Comparison of ENCODE assay signal across 8 mouse cellular contexts in genomic region chr3:57267559-57268173, GRCm38 (mm10). TPM values are rescaled to one million over a fixed set of nuclear protein-coding genes. Genes with fewer than 3 reads are reported as not detected.
DNase-seq lines count a peak whose midpoint lies in the region; ATAC-seq and TF ChIP-seq lines count a peak whose summit lies in the region.

No protein-coding gene starts in this region.

- H3K9me3 ChIP-seq in kidney, postnatal 0 days (replicated peaks; ENCODE audit: low read length): no peaks in the 10 kb centered on the region
- no peaks in the 10 kb centered on the region for H3K9me3 ChIP-seq in lung, embryonic 16.5 days (ENCODE audit: control insufficient read depth, low read length)

- WGBS in kidney, postnatal 0 days: 35% methylated on average over 6 of the region's 6 CpGs
- 32% methylated on average over 6 of the region's 6 CpGs for WGBS in lung, embryonic 16.5 days

- H3K36me3 ChIP-seq in kidney, postnatal 0 days (ENCODE audit: insufficient read depth, low read length): no peaks in the 10 kb centered on the region
- no peaks in the 10 kb centered on the region for H3K36me3 ChIP-seq in lung, embryonic 16.5 days (ENCODE audit: control insufficient read depth, insufficient read depth, low read length)

- no peak overlapping the region for H3K27ac ChIP-seq in kidney, postnatal 0 days
- H3K27ac ChIP-seq in lung, embryonic 16.5 days (ENCODE audit: low read length): no peak overlapping the region

- H3K4me2 ChIP-seq in kidney, postnatal 0 days (ENCODE audit: low read length): no peak overlapping the region
- H3K4me2 ChIP-seq in lung, embryonic 16.5 days (ENCODE audit: low read depth, low read length): no peak overlapping the region

- H3K4me3 ChIP-seq in kidney, postnatal 0 days (replicated peaks; ENCODE audit: low read depth, low read length): no peak overlapping the region
- H3K4me3 ChIP-seq in lung, embryonic 16.5 days (ENCODE audit: low read length): no peak overlapping the region

- peak; percentile 14 for DNase-seq in thymus, postnatal 4 days
- DNase-seq in thymus, postnatal 14 days: no peak
- peak; percentile 65 to 66 for DNase-seq in cerebellum, postnatal 10 days
- peak; percentile 9 for DNase-seq in gastrocnemius, postnatal 14 days
- peak; percentile 85 for DNase-seq in kidney, postnatal 0 days (ENCODE audit: low spot score)
- peak; percentile 50 to 69 for DNase-seq in right cerebral cortex, adult 2 months (ENCODE audit: low spot score in 2 of 2)

- H3K4me1 ChIP-seq in kidney, postnatal 0 days (replicated peaks; ENCODE audit: insufficient read depth, low read length): no peaks in the 10 kb centered on the region
- H3K4me1 ChIP-seq in lung, embryonic 16.5 days (replicated peaks; ENCODE audit: control insufficient read depth, insufficient read depth, low read length): no peaks in the 10 kb centered on the region

- ATAC-seq in kidney, postnatal 0 days (replicated peaks; ENCODE audit: low FRiP score, low read depth): peak; percentile 52; the same call in 1 of the 2 replicates
- ATAC-seq in lung, embryonic 16.5 days (ENCODE audit: low read depth): peak; percentile 51; the same call in 1 of the 2 replicates
- ATAC-seq in erythroblast, adult 5-6 weeks (replicated peaks; ENCODE audit: low FRiP score, poor library complexity, severe bottlenecking): no peak

- no peaks in the 10 kb centered on the region for H3K27me3 ChIP-seq in kidney, postnatal 0 days (ENCODE audit: insufficient read depth, low read length)
- H3K27me3 ChIP-seq in lung, embryonic 16.5 days (ENCODE audit: control insufficient read depth, insufficient read depth, low read depth, low read length): no peaks in the 10 kb centered on the region

- no peak overlapping the region for H3K9ac ChIP-seq in kidney, postnatal 0 days (ENCODE audit: low read depth, low read length)
- H3K9ac ChIP-seq in lung, embryonic 16.5 days (ENCODE audit: low read length): no peak overlapping the region

- intact Hi-C loops in gastrocnemius, postnatal 14 days (cut with DNase I; ENCODE audit: low total_unique reads): loop anchor here (5.0 kb wide), 1 partner anchor 180 kb away; no protein-coding TSS in a partner anchor

- peak; percentile 90 for TF ChIP-seq CTCF in kidney, postnatal 0 days (IDR thresholded peaks at IDR 0.05; ENCODE audit: low read depth)

RNA-seq across cellular contexts. Expression of gene Tm4sf1, which starts 34.1 kb away (rescaled TPM):
- 10 to 100 TPM; 33.6 to 35.3 TPM for total RNA-seq in gastrocnemius, postnatal 14 days (2021)
- polyA plus RNA-seq in kidney, postnatal 0 days (2015; fragmentation: Nextera tagmentation; extraction: Ambion mirVana): 386 and 407 TPM in 2 replicates
- polyA plus RNA-seq in lung, embryonic 16.5 days (2015; fragmentation: Nextera tagmentation; extraction: Ambion mirVana): 116 and 145 TPM in 2 replicates
- 1.2 TPM in 1 of 2 replicates, not detected in the other for total RNA-seq in erythroblast, adult 5-6 weeks (2015; ENCODE audit: low replicate concordance)
- total RNA-seq in erythroblast, adult 5-6 weeks (2017; ENCODE audit: low replicate concordance): not detected in 2 replicates

Comparison
In these comparisons a context has a peak if more than half of its experiments do, and no peak if none do; other contexts are left out.
1. RNA of gene Tm4sf1, which starts 34.1 kb away (total RNA-seq): 33.6 to 35.3 TPM in gastrocnemius, postnatal 14 days; 1.2 TPM in erythroblast, adult 5-6 weeks; every median in the first group is over 10 times any median in the second.